Mouse (Mus musculus) layer of hippocampus, adult 2 months (tissue): ENCODE measurements around the gene Pofut1. TPM values are rescaled to one million over a fixed set of nuclear protein-coding genes. Genes with fewer than 3 reads are reported as not detected.
A peak's percentile ranks its signal among the peaks of the same experiment; 100 is the strongest.

Source experiments
- DNase-seq, 2 experiments: peaks; one replicate each; pipeline ENCODE4 v3.0.0; 2022; ENCODE audit warnings: low spot score in 2 of 2
- H3K27ac ChIP-seq: fragments of 200-600 bp; 2 replicates; pipeline ENCODE4 v1.8.1; 2022
- H3K4me3 ChIP-seq: fragments of 200-600 bp; 2 replicates; pipeline ENCODE4 v1.8.1; 2022; ENCODE audit warnings: mild to moderate bottlenecking
- CTCF ChIP-seq: fragments of 200-600 bp; conservative IDR thresholded peaks from 2 replicates; pipeline ENCODE4 v1.8.1; 2022; ENCODE audit warnings: antibody characterized with exemption, mild to moderate bottlenecking, moderate library complexity
- total RNA-seq, 2 experiments: library from RNA; stranded (reverse); gene quantifications; 2 replicates each; pipeline ENCODE4 v1.2.3; 2021

Pofut1 gene
- total RNA-seq, 2 experiments from 2014 or later = 16.6 to 19.4 TPM

DNA sequence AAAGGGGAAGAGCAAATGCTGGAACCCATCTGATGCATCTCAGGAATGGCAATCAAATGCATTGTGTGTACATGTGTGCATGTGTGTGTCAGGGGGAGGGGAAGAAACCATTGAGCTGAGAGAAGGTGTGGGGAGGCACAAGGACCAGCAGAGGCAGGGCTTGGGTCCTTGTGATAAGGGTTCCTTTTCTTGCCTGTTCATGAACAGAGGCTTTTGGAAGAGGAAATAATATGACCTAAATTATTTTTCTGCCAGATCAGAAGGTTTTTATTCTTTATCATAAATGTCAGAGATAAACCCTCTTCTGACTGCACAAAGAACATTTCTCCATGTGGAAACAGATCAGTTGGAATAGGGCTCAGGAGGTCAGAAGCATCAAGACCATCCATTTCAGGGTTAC is 19.2 kb upstream of the Pofut1 start:
- H3K27ac ChIP-seq = no peak overlapping the region
- no peak for TF ChIP-seq CTCF
- no peak for DNase-seq
- H3K4me3 ChIP-seq = no peak overlapping the region

DNA sequence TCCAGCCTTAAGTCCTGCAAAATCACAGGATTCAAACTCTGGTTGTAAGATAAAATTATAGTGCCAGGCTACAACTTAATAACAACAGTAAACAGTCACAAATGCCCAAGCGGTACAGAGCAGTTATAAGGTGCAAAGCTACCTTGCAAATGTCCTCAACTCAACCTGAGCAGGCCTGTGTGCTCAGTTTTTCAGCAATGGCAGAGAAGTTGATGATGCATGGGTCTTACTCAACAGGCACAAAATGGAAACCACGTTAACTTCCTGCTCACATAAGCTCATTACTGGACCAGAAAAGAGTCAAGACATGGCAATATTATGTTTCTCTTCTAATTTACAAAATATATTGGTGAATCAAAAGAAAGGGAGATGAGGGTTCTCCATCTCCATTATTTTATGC is 18.8 kb upstream of the Pofut1 start:
- TF ChIP-seq CTCF = no peak
- DNase-seq = no peak
- no peak overlapping the region for H3K27ac ChIP-seq

DNA sequence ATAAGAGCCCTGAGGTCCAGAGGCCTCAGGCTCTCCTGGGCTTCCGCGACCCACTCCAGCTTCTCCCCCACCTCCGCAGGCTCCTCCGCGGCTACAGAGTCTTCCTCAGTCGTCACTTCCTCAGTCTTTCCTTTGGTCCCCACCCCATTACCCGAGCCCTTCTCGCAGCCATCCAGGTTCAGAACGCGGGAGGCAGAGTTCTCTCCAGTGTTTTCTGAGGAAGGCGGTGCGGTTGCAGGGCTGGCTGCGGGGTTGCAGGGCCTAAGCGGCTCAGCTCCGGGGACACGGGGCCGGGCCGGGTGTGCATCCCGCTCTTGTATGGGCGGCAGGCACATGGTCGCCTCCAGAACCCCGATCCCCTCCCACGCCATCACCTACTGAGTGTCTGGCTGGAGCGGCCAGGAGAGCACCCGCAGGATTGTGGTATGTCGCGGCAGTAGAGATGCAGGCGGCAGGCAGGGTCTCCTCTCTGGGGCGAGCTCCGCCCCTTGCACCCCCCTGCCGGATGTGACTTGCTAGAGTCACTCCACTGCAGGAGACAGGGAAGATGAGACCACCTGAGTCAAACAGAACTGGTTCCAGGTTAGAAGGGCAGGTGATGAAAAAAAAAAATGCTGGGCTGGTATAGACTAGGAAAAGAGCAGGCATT is 16.3 kb upstream of the Pofut1 start, which contains the start of gene Tspyl3:
Gene Tspyl3, minus strand, starts transcription at position 496 of the 649 bp plus-strand sequence.
- Histone ChIP-seq H3K4me3 (peak within 1 kb of the TSS; percentile 78), H3K27ac (peak within 1 kb of the TSS; percentile 93)
- peak; percentile 37 for TF ChIP-seq CTCF
- peak; percentile 35 to 45 for DNase-seq

More for the DNA sequence above, 18.8 kb upstream of the Pofut1 start:
- no peak overlapping the region for H3K4me3 ChIP-seq

DNA sequence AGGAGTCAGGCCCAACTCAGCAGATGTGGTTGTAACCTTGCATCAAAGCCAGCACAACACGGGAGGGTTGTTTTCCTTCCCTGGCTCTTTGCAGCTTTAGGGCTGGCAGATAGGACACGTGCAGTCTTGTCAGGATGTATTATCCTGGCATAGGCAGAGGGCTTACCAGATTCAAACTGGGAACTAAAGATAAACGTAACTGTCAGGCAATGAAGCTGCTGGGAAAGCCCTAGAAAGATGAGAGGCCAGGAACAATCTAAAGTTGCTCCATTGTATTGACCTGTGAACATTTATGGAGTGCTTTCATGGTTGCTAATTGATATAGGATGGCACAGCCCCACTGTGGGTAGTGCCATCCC is 15.8 kb upstream of the Pofut1 start:
- H3K27ac ChIP-seq = peak overlapping the region; percentile 93
- DNase-seq = no peak
- H3K4me3 ChIP-seq = peak overlapping the region; percentile 78
- TF ChIP-seq CTCF = no peak

DNA sequence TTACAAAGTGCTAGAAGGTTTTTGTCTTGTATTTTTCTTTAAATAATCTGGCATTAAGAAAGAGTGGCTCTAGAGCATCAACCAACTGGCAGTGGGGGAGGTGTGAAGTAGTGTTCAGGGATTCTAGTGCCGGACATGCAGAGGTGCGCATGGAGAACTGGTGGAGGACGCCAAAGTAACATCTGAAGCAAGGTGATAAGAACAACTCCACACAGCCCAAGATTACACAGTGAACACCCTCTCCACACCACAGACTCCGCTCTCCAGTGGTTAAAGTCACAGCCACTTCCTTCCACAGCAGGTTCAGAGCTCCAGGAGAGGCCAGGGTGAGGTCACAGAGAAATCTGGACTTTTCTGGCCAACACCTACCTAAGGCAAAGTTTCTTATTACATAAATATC is 13.4 kb upstream of the Pofut1 start:
- no peak for DNase-seq
- Histone ChIP-seq H3K4me3 (no peak overlapping the region), H3K27ac (no peak overlapping the region)
- TF ChIP-seq CTCF = no peak

DNA sequence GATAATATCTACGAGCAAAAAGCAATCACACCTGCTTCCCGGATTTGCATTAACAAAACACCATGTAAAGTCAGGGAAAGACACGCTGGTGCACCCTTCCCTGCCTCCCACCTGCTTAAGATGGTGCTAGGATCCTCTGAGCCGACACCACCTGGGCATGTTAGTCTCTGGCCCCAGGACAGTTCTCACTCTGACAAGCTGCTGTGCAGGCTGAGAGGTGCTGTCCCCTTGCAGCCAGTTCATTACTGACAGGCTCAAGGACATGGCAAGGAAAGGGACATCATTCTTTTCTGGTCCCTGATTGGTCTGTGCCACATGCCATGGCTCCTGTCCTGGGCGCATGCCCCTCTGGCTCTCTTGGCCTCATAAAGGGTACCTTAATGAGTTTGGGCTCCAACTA is 12.8 kb upstream of the Pofut1 start:
- Histone ChIP-seq H3K27ac (no peak overlapping the region), H3K4me3 (no peak overlapping the region)
- no peak for DNase-seq
- no peak for TF ChIP-seq CTCF

DNA sequence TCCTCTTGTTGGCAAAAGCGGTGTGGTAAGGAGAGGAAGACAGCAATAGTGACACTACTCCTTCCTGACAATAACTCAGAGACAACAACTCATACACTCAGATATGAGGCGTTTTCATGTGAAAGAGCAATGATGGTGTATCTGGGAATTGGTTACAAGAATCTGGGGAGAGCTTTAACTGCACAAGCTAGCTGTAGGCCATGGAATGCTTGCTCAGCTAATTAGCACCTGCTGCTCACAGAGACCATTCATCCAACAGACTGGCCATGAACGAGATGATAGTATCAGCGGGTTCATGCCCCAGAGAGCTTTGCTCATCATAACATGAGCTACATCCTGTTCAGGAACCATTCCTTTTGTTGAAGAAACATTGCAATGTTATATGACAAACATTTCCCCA is 4.1 kb upstream of the Pofut1 start:
- no peak for DNase-seq
- no peak for TF ChIP-seq CTCF
- no peak overlapping the region for H3K4me3 ChIP-seq
- H3K27ac ChIP-seq = no peak overlapping the region

DNA sequence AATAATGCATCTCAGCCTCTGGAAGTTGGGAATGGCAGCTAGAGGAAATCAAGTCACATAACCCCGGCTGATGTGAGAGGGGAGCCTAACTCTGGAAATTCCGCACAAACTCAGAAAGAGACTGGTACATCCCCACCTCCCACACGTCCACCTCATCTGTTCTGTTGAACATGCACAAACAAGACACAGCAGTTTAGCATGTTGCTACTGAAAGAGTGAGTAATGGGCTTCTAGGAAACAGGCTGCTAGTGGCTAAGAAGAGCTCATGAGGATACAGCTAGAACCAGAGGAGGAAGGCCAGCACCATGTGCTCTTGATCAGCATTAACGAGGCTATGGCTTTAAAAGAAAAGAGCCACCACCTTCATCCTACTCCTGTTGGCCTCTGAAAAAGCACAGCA is 3.4 kb upstream of the Pofut1 start:
- DNase-seq = no peak

DNA sequence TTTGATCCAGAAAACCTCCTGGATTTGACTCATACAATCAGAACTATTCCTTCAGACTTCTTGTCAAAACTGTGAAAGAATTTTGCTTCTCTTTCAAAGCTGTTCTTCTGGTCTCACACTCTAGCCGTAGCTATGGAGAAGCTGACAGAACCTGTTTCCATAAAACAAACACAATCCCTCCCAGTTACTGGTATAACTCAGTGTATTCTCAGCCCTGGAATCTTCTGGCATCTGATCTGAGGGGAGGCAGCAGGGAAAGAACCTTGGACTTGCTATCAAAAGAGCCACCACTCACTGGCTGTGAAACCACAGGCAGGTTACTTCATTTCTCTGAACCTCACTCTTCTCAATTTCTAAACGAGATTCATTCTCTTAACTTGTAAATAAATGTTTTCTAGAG is 2.9 kb upstream of the Pofut1 start:
- no peak overlapping the region for H3K27ac ChIP-seq
- TF ChIP-seq CTCF = no peak

More for the DNA sequence above, 3.4 kb upstream of the Pofut1 start:
- no peak for TF ChIP-seq CTCF
- Histone ChIP-seq H3K4me3 (no peak overlapping the region), H3K27ac (no peak overlapping the region)

DNA sequence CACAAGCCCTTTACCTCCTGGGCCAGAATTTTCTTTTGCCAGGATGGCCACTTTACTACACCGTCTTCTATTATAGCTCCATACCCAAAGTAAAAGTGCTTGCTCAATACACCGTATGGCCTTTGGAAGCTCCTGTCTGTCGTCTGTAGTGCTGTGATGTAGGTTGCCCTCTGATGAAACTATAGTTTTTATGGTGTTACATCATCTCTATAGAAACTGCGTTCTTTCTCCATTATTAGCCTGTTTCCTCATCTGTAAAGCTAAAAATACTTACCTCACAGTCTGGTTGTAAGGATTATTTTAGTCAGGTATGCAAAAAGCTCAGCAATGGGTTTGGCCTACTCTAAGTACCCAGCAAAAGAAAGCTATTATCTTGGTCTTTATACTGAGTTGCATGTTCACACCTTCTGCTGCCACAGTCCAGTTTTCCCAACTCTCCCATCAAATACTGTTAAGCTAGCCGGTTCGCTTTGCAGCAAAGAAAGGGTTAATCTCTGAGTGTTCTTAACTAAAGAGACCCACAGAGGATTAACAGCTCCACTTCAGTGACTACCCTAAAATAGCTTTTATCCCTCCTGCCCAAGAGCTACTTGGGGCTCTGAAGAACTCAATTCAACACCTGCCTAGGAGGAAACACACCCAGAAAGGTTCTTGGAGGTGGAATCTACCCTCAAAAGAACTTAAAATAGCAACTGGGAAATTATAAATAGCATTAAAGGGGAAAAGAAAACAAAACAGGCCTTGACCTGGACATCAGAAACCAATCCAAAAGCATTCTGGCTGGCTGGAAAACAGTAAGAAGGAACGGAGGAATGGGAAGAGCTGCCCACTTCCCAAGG is 2.1 kb upstream of the Pofut1 start:
- no peak for TF ChIP-seq CTCF
- Histone ChIP-seq H3K27ac (no peak overlapping the region), H3K4me3 (peak overlapping the region; percentile 89; the same call in 1 of the 2 replicates)
- DNase-seq = no peak

More for the DNA sequence above, 2.9 kb upstream of the Pofut1 start:
- DNase-seq = no peak
- H3K4me3 ChIP-seq = no peak overlapping the region

DNA sequence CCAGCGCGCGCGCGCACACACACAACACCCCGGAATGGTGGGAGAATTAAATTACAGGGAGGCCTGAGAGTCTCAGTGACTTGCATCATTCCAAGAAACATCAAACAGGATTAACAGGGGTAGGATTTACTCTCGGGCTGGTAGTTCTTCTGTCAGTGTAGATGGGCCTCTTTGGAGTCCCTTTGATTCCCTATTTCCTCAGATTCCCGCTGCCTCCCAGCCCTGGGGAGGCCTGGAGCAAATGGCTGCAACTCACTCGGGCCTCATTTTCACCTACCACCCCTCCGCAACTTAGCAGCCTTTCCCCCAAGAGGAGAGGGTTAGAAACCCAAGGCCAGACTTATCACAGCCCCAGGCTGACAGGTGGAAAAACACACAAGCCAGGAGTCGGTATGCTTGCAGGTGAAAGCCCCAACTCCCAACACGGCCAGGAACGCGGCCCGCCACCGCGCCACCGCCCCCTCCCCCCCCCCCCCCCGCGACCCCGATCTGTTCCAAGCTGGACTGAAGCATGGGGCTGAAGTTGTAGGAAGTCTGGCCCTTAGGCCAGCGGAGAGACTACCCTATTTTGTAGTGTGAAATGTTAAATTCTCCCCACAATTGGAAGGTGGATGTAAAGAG is 1.4 kb upstream of the Pofut1 start:
- DNase-seq = no peak
- Histone ChIP-seq H3K4me3 (peak overlapping the region; percentile 89), H3K27ac (peak overlapping the region; percentile 93; the same call in 1 of the 2 replicates)
- TF ChIP-seq CTCF = no peak

DNA sequence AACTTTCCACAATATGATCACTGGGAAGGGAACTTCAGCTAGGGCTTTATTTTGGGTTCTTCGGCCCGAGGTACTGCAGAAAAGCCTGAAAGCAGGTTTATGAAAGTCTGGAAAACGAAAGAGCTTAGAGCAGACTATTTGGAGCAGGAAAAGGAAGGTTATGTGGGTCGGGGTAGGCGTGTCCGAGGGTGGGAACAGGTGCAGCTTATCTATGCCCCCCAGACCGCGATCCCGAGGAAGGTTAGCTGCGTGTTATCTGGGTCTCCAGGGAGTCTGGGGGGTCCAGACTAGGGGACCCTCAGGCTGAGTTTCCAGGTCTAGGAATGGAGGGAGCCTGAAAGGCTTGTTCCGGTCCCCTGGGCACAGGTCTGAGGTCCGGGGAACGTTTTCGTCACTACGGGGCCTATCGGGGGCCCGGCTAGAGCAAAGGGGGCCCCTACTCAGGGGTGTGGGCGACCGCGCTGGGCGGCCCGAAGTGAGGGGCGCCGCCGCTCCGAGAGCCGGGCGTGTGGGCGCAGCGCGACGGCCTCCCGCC is 565 bp upstream of the Pofut1 start:
- Histone ChIP-seq H3K4me3 (peak overlapping the region; percentile 89), H3K27ac (peak overlapping the region; percentile 93)
- TF ChIP-seq CTCF = no peak
- DNase-seq = no peak

DNA sequence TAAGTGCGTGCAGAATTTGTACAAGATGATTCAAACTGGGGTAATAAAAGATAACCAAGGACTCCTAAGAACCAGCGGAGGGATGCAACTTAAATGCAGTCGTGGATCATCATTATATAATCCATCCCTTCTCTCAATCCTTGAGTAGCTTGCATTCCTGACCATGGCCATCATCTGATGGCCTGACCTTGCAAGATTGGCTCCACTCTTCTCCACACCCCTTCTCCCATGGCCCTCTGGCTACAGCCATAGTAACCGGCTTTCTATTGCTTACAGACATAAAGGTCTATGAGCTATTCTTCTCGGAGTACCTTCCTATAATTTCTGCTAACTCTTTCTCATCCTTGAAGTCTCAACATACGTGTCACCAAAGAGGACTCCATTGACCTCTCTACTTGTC is 823 bp downstream of the Pofut1 start:
- peak overlapping the region; percentile 93; the same call in 1 of the 2 replicates for H3K27ac ChIP-seq

More for the DNA sequence above, 823 bp downstream of the Pofut1 start:
- H3K4me3 ChIP-seq = peak overlapping the region; percentile 89
- DNase-seq = no peak
- no peak for TF ChIP-seq CTCF
